In genomic region chr11:50718862-50719261, GRCm38 (mm10) we compare ENCODE assay signal across 23 mouse cellular contexts.
DNase-seq lines count a peak whose midpoint lies in the region; ATAC-seq lines count a peak whose summit lies in the region.
"Had no signal": no experiment of that assay in that cellular context is flagged by ENCODE, and none has a peak within 500 bp of the region (broad histone marks: within the 10 kb centered on the region; RNA-seq: fewer than 3 reads in every experiment).

No protein-coding gene starts in this region.

- H3K4me3 ChIP-seq in embryonic facial prominence, embryonic 10.5 days = peak overlapping the region; percentile 37
- H3K4me3 ChIP-seq in limb, embryonic 11.5 days (ENCODE audit: low read depth, low read length) = no peak overlapping the region
- H3K4me3 ChIP-seq: forebrain, embryonic 13.5 days; heart, embryonic 15.5 days; hindbrain, embryonic 15.5 days; midbrain, embryonic 15.5 days; neural tube, embryonic 12.5 days had no signal

- intact Hi-C loops in gastrocnemius, postnatal 14 days (cut with DNase I; ENCODE audit: low total_unique reads) = no loop called here
- intact Hi-C loops in heart, postnatal 10 days (cut with DNase I) = no loop called here

- DNase-seq in gastrocnemius, postnatal 14 days = peak; percentile 29
- no peak for DNase-seq in gastrocnemius, postnatal 4 days (ENCODE audit: low spot score in 2 of 2)
- DNase-seq in embryo, embryonic 10.5 days (ENCODE audit: low spot score) = peak; percentile 37
- DNase-seq in embryonic facial prominence, embryonic 10.5 days (ENCODE audit: low spot score) = peak; percentile 73
- peak; percentile 36 for DNase-seq in limb, embryonic 11.5 days (ENCODE audit: low spot score)
- DNase-seq in spleen, adult 12 weeks (ENCODE audit: low spot score) = no peak
- DNase-seq in frontal cortex, postnatal 10 days (ENCODE audit: low spot score in 2 of 2) = no peak
- no peak for DNase-seq in heart, postnatal 10 days
- DNase-seq: adrenal gland, postnatal 36 days; B cell, adult 2 months; cerebellum, adult 11 months; cerebellum, adult 9-11 months; heart, postnatal 4 days; kidney, postnatal 10 days; retina, postnatal 1 day had no signal

- H3K27me3 ChIP-seq in embryonic facial prominence, embryonic 10.5 days (replicated peaks; ENCODE audit: low read depth, poor library complexity, severe bottlenecking) = no peaks in the 10 kb centered on the region
- H3K27me3 ChIP-seq in limb, embryonic 11.5 days (ENCODE audit: control insufficient read depth, insufficient read depth, low read length) = no peaks in the 10 kb centered on the region
- H3K27me3 ChIP-seq: hindbrain, embryonic 15.5 days; midbrain, embryonic 15.5 days; neural tube, embryonic 12.5 days; Patski had no signal

- peak overlapping the region; percentile 13; the same call in 1 of the 2 replicates for H3K9ac ChIP-seq in limb, embryonic 11.5 days (ENCODE audit: low read length)
- H3K9ac ChIP-seq: forebrain, embryonic 13.5 days; heart, embryonic 15.5 days; hindbrain, embryonic 15.5 days; midbrain, embryonic 15.5 days; neural tube, embryonic 12.5 days had no signal

- H3K36me3 ChIP-seq in embryonic facial prominence, embryonic 10.5 days (replicated peaks) = no peaks in the 10 kb centered on the region
- no peaks in the 10 kb centered on the region for H3K36me3 ChIP-seq in limb, embryonic 11.5 days (ENCODE audit: control insufficient read depth, insufficient read depth, low read length)
- H3K36me3 ChIP-seq: G1E; heart, embryonic 15.5 days; hindbrain, embryonic 15.5 days; midbrain, embryonic 15.5 days; neural tube, embryonic 12.5 days had no signal

- WGBS in embryonic facial prominence, embryonic 10.5 days = 12% methylated on average over 6 of the region's 6 CpGs
- 8% methylated on average over 6 of the region's 6 CpGs for WGBS in limb, embryonic 11.5 days

- H3K9me3 ChIP-seq in embryonic facial prominence, embryonic 10.5 days = no peaks in the 10 kb centered on the region
- no peaks in the 10 kb centered on the region for H3K9me3 ChIP-seq in limb, embryonic 11.5 days (ENCODE audit: control insufficient read depth, low read length)
- H3K9me3 ChIP-seq: forebrain, embryonic 13.5 days; heart, embryonic 15.5 days; hindbrain, embryonic 15.5 days; midbrain, embryonic 15.5 days; neural tube, embryonic 12.5 days had no signal

- peak overlapping the region; percentile 17; the same call in 1 of the 2 replicates for H3K4me2 ChIP-seq in limb, embryonic 11.5 days (ENCODE audit: low read depth, severe bottlenecking)
- H3K4me2 ChIP-seq: forebrain, embryonic 13.5 days; heart, embryonic 15.5 days; hindbrain, embryonic 15.5 days; midbrain, embryonic 15.5 days; neural tube, embryonic 12.5 days had no signal

- peak overlapping the region; percentile 76 for H3K27ac ChIP-seq in embryonic facial prominence, embryonic 10.5 days (replicated peaks)
- no peak overlapping the region for H3K27ac ChIP-seq in limb, embryonic 11.5 days (replicated peaks; ENCODE audit: low read depth, low read length)
- H3K27ac ChIP-seq: forebrain, embryonic 13.5 days; heart, embryonic 15.5 days; hindbrain, embryonic 15.5 days; midbrain, embryonic 15.5 days; neural tube, embryonic 12.5 days had no signal

- peaks cover 58% of the 10 kb centered on the region for H3K4me1 ChIP-seq in embryonic facial prominence, embryonic 10.5 days
- peaks cover 13% of the 10 kb centered on the region for H3K4me1 ChIP-seq in limb, embryonic 11.5 days (ENCODE audit: control insufficient read depth, insufficient read depth, low read length)
- H3K4me1 ChIP-seq: midbrain, embryonic 15.5 days had no signal

- ATAC-seq in limb, embryonic 11.5 days (ENCODE audit: insufficient number of reproducible peaks, low FRiP score, low TSS enrichment, low read depth) = no peak
- ATAC-seq: forebrain, embryonic 13.5 days; intestine, embryonic 16.5 days; midbrain, embryonic 15.5 days; Patski had no signal

Comparison
In these comparisons a context has a peak if more than half of its experiments do, and no peak if none do; other contexts are left out.
1. DNase-seq: peak in gastrocnemius, postnatal 14 days (single experiment), embryo, embryonic 10.5 days (single experiment), embryonic facial prominence, embryonic 10.5 days (single experiment) and limb, embryonic 11.5 days (single experiment); none in gastrocnemius, postnatal 4 days (0 of 2), spleen, adult 12 weeks (single experiment), frontal cortex, postnatal 10 days (0 of 2) and heart, postnatal 10 days (0 of 2).